Mouse (Mus musculus) T-helper 1 cell (primary cell): Measurements from ENCODE around the gene Ndufa8.

Source experiments
- in situ Hi-C: fragments of 300-600 bp; cut with MboI, MseI; formaldehyde crosslinking; loops from one replicate; pipeline ENCODE4 v1.15.1; 2025; ENCODE audit warnings: high pct_unique_total_duplicates

Ndufa8 gene

GRCm38 (mm10) chr2:36048164-36048563, 1.0 kb downstream of the Ndufa8 start:
- in situ Hi-C loops: no loop called here

GRCm38 (mm10) chr2:36040872-36041271, 8.3 kb downstream of the Ndufa8 start:
- in situ Hi-C loops: no loop called here

- in situ Hi-C loops: no loop called here
Measured at GRCm38 (mm10) chr2:36039297-36039985, 9.8 kb downstream of the Ndufa8 start.

- in situ Hi-C loops: no loop called here
Measured at GRCm38 (mm10) chr2:36035413-36036081, 13.7 kb downstream of the Ndufa8 start.

GRCm38 (mm10) chr2:36034898-36035297, 14.3 kb downstream of the Ndufa8 start:
- in situ Hi-C loops: no loop called here

GRCm38 (mm10) chr2:36033966-36034365, 15.2 kb downstream of the Ndufa8 start:
- in situ Hi-C loops: no loop called here

GRCm38 (mm10) chr2:36032884-36033283, 16.3 kb downstream of the Ndufa8 start:
- in situ Hi-C loops: no loop called here

- in situ Hi-C loops: no loop called here
Measured at GRCm38 (mm10) chr2:36023291-36023690, 25.9 kb downstream of the Ndufa8 start.

GRCm38 (mm10) chr2:36021385-36022159, 27.6 kb downstream of the Ndufa8 start:
- in situ Hi-C loops: no loop called here

GRCm38 (mm10) chr2:36013010-36013409, 36.2 kb downstream of the Ndufa8 start:
- in situ Hi-C loops: no loop called here

GRCm38 (mm10) chr2:36011331-36011825, 37.8 kb downstream of the Ndufa8 start:
- in situ Hi-C loops: no loop called here

GRCm38 (mm10) chr2:36010579-36010978, 38.6 kb downstream of the Ndufa8 start:
- in situ Hi-C loops: no loop called here

GRCm38 (mm10) chr2:36009386-36009785, 39.8 kb downstream of the Ndufa8 start:
- in situ Hi-C loops: loop anchor here (5.0 kb wide), 1 partner anchor 203 kb away; no protein-coding TSS in a partner anchor

GRCm38 (mm10) chr2:36008071-36008470, 41.1 kb downstream of the Ndufa8 start:
- in situ Hi-C loops: loop anchor here (5.0 kb wide), 1 partner anchor 204 kb away; no protein-coding TSS in a partner anchor

GRCm38 (mm10) chr2:36002188-36002587, 47.0 kb downstream of the Ndufa8 start:
- in situ Hi-C loops: no loop called here

- in situ Hi-C loops: no loop called here
Measured at GRCm38 (mm10) chr2:36000390-36000789, 48.8 kb downstream of the Ndufa8 start.

GRCm38 (mm10) chr2:35999212-35999611, 50.0 kb downstream of the Ndufa8 start:
- in situ Hi-C loops: loop anchor here (10.0 kb wide), 1 partner anchor 1336 kb away; no protein-coding TSS in a partner anchor

GRCm38 (mm10) chr2:35998416-35998815, 50.8 kb downstream of the Ndufa8 start:
- in situ Hi-C loops: loop anchor here (10.0 kb wide), 1 partner anchor 1336 kb away; no protein-coding TSS in a partner anchor

GRCm38 (mm10) chr2:35996753-35997152, 52.5 kb downstream of the Ndufa8 start:
- in situ Hi-C loops: loop anchor here (10.0 kb wide), 1 partner anchor 1338 kb away; no protein-coding TSS in a partner anchor

- in situ Hi-C loops: loop anchor here (10.0 kb wide), 1 partner anchor 1340 kb away; no protein-coding TSS in a partner anchor
Measured at GRCm38 (mm10) chr2:35994303-35994702, 54.9 kb downstream of the Ndufa8 start.

- in situ Hi-C loops: loop anchor here (10.0 kb wide), 1 partner anchor 1341 kb away; no protein-coding TSS in a partner anchor
Measured at GRCm38 (mm10) chr2:35993481-35993880, 55.7 kb downstream of the Ndufa8 start.

- in situ Hi-C loops: loop anchor here (10.0 kb wide), 1 partner anchor 1343 kb away; no protein-coding TSS in a partner anchor
Measured at GRCm38 (mm10) chr2:35992259-35992658, 56.9 kb downstream of the Ndufa8 start.
